Mouse (Mus musculus) ES-E14 (cell line): ENCODE data around the gene Itm2b.

Experiments
- CHD2 ChIP-seq: IDR thresholded peaks from 2 replicates; pipeline ENCODE4 v1.6.1; 2014; ENCODE audit warnings: mild to moderate bottlenecking, low read depth, low read length, inconsistent platforms
- HCFC1 ChIP-seq: IDR thresholded peaks from 2 replicates; pipeline ENCODE4 v1.6.1; 2012; ENCODE audit warnings: low read length, inconsistent platforms, borderline replicate concordance; ENCODE audit not compliant: insufficient read depth
- MAFK ChIP-seq: IDR thresholded peaks from 2 replicates; pipeline ENCODE4 v1.6.1; 2014; ENCODE audit warnings: mild to moderate bottlenecking, low read depth, low read length, inconsistent platforms; ENCODE audit not compliant: insufficient read depth
- ZC3H11A ChIP-seq: IDR thresholded peaks from 2 replicates; pipeline ENCODE4 v1.6.1; 2012; ENCODE audit warnings: low read depth, mild to moderate bottlenecking, inconsistent platforms, low read length, borderline replicate concordance
- ZNF384 ChIP-seq: IDR thresholded peaks from 2 replicates; pipeline ENCODE4 v1.6.1; 2012; ENCODE audit warnings: low read depth, low read length, inconsistent platforms

DNA sequence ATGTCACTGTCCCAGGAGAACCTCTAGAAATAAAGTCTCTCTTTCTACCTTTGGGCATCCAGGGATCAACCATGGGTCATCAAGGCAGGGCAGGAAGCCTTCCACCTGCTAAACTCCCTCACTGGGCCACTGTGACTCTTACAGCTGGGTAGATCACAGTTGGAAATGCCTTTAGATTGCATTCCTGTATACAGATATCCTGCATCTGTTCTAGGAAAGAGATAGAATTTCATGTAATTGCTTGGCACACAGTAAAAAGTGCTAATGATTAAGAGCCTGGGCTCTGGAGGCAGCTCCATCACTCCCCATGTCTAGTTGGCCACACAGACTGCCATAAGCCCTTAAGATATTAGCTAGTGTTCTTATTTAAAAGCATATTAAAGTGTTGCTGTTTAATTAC lies 38.5 kb upstream of the Itm2b start:
- TF ChIP-seq CHD2: no peak
- TF ChIP-seq MAFK: no peak
- TF ChIP-seq ZNF384: no peak
- no peak for TF ChIP-seq ZC3H11A
- no peak for TF ChIP-seq HCFC1
